Mouse (Mus musculus): Measurements from ENCODE around the gene Lix1l. TPM values are rescaled to one million over a fixed set of nuclear protein-coding genes. Genes with fewer than 3 reads are reported as not detected.

The Lix1l gene
- 6.7 and 7.2 TPM in 2 replicates for polyA plus RNA-seq (2016; fragmentation: Nextera tagmentation; extraction: Ambion mirVana)

DNA sequence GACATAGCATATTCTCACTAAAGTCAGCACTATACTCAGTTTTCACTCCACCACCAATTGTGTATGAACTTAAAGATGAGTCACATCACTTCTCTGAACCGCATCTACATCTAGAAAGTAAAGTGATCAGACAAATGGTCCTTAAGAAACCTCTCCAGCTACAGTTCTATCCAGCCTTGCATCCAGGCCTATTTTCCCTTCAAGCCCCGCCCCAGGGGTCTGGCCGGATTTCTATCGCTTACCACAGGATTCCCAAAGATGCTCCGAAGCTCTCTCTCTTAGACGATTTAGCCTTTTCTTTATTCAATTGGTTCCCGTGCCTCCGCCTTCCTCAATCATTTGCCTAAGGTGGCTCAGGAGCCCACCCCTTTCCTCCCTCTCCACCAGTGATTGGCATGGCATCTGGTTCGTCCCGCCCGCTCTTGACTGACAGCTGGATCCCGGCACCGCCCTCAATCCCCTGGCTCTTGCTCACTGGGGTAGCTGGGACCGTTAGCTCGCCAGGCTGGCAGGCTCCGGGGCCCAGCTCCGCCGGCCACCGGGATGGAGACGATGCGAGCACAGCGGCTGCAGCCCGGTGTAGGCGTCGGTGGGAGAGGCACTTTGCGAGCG, at the start of gene Lix1l:
Lix1l (plus strand) TSS at position 511 of the 612 bp plus-strand sequence.
- peaks cover 17% of the 10 kb centered on the region for H3K27me3 ChIP-seq (replicated peaks)
- peak; percentile 93 for ATAC-seq (ENCODE audit: low FRiP score, low read depth)
- H3K4me2 ChIP-seq (replicated peaks), result peak within 1 kb of the TSS; percentile 76
- H3K9ac ChIP-seq, result peak within 1 kb of the TSS; percentile 95
- WGBS, result 2% methylated on average over 27 of the region's 27 CpGs
- peak within 1 kb of the TSS; percentile 91 for H3K27ac ChIP-seq
- peaks cover 6% of the 10 kb centered on the region; the same call in 1 of the 2 replicates for H3K36me3 ChIP-seq
- peak within 1 kb of the TSS; percentile 86 for H3K4me3 ChIP-seq
- no peaks in the 10 kb centered on the region for H3K9me3 ChIP-seq
- H3K4me1 ChIP-seq, result peaks cover 82% of the 10 kb centered on the region

DNA sequence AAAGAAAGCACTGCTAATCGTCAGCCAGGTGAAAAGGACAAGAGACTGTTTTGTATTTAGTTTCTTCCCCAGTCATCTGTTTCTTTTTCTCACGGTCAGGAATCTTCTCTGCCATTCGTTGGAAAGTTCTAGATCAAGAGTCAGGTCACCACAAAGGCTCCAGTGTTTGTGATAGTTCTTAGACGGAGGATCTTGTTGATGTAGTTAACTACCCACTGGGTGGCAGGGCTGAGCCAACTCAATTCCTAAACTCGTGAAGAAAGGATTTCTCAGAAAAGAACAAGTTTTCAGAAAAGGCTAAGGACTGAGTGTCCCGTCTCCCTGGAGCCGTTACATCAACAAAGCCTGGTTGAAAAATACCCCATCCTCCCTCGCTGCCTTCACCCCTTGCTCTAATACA, 49.7 kb upstream of the Lix1l start:
- no peaks in the 10 kb centered on the region for H3K36me3 ChIP-seq
- H3K27ac ChIP-seq, result no peak overlapping the region
- 24% methylated on average over 8 of the region's 8 CpGs for WGBS

DNA sequence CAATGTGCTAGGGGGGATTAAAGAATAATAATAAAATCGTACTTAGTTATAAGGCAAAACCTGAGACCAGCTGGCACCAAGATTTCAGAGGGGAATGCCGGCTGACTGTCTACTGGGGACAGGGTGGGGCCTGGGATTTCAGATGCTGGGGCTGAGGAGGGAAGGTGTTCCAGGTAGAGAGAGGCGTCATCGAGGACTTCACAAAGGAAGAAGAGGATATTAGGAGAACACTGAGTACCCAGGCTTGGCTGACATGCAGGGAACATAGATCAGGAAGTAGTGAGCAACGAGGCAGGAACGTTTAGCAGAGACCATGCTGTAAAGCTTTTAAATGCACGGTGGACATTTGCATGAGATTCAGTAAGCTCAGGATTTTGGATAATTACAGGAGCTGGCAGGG, 49.1 kb upstream of the Lix1l start:
- H3K27ac ChIP-seq, result no peak overlapping the region
- H3K27me3 ChIP-seq (replicated peaks), result no peaks in the 10 kb centered on the region
- no peaks in the 10 kb centered on the region for H3K9me3 ChIP-seq
- no peak overlapping the region for H3K4me3 ChIP-seq
- no peak overlapping the region for H3K4me2 ChIP-seq (replicated peaks)
- H3K36me3 ChIP-seq, result no peaks in the 10 kb centered on the region
- ATAC-seq (ENCODE audit: low FRiP score, low read depth), result no peak
- WGBS, result 77% methylated on average over 7 of the region's 7 CpGs
- peaks cover 8% of the 10 kb centered on the region; the same call in 1 of the 2 replicates for H3K4me1 ChIP-seq
- no peak overlapping the region for H3K9ac ChIP-seq

More for the DNA sequence above, 49.7 kb upstream of the Lix1l start:
- Histone ChIP-seq H3K4me2 (replicated peaks) (no peak overlapping the region), H3K9ac (no peak overlapping the region), H3K27me3 (replicated peaks) (no peaks in the 10 kb centered on the region), H3K9me3 (no peaks in the 10 kb centered on the region), H3K4me1 (peaks cover 5% of the 10 kb centered on the region; the same call in 1 of the 2 replicates), H3K4me3 (no peak overlapping the region)
- no peak for ATAC-seq (ENCODE audit: low FRiP score, low read depth)

DNA sequence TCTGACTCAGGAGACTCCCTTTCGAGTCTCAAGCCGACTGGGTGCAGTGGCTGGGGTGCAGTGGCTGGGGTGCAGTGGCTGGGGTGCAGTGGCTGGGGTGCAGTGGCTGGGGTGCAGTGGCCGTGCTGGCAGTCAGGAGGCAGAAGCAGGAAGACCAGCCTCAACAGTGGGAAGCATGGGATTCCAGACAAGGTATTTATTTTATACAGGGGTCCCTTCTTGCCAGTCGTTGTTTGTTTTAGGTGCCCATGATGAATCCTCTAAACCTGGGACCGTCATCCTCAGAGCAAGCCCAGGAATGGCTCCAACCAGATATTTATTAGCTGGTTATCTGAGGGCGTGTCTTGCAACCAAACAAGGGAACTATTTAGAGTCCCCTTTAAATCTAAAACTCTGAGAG, 47.3 kb upstream of the Lix1l start:
- no peak overlapping the region for H3K4me2 ChIP-seq (replicated peaks)
- peaks cover 11% of the 10 kb centered on the region; the same call in 1 of the 2 replicates for H3K4me1 ChIP-seq
- WGBS, result 77% methylated on average over 6 of the region's 6 CpGs
- no peak overlapping the region for H3K27ac ChIP-seq
- ATAC-seq (ENCODE audit: low FRiP score, low read depth), result no peak
- no peaks in the 10 kb centered on the region for H3K36me3 ChIP-seq
- H3K4me3 ChIP-seq, result no peak overlapping the region
- no peak overlapping the region for H3K9ac ChIP-seq
- H3K9me3 ChIP-seq, result no peaks in the 10 kb centered on the region
- H3K27me3 ChIP-seq (replicated peaks), result no peaks in the 10 kb centered on the region

DNA sequence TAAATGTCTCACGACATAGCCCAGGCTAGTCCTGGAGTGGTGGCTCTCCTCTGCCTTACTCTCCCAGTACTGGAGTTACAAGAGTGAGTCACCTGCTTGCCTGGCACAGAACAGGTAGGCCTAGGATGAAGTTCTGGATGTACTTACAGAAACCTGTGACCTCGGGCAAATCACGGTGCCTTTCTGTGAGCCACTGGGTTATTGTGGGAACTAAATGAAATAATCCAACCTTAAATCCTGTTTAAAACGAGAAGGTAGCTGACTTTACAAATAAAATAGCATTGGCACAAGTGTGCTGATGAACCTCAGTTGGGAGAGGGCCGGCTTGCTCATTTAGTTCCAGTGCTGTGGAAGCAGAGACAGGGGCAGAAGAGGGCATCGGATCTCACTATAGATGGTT, 46.7 kb upstream of the Lix1l start:
- Histone ChIP-seq H3K4me1 (peaks cover 13% of the 10 kb centered on the region), H3K27ac (no peak overlapping the region), H3K4me3 (no peak overlapping the region), H3K9me3 (no peaks in the 10 kb centered on the region), H3K4me2 (replicated peaks) (no peak overlapping the region), H3K9ac (no peak overlapping the region), H3K36me3 (peaks cover under 1% of the 10 kb centered on the region; the same call in 1 of the 2 replicates), H3K27me3 (replicated peaks) (no peaks in the 10 kb centered on the region)
- ATAC-seq (ENCODE audit: low FRiP score, low read depth), result no peak
- 86% methylated on average over 6 of the region's 6 CpGs for WGBS

DNA sequence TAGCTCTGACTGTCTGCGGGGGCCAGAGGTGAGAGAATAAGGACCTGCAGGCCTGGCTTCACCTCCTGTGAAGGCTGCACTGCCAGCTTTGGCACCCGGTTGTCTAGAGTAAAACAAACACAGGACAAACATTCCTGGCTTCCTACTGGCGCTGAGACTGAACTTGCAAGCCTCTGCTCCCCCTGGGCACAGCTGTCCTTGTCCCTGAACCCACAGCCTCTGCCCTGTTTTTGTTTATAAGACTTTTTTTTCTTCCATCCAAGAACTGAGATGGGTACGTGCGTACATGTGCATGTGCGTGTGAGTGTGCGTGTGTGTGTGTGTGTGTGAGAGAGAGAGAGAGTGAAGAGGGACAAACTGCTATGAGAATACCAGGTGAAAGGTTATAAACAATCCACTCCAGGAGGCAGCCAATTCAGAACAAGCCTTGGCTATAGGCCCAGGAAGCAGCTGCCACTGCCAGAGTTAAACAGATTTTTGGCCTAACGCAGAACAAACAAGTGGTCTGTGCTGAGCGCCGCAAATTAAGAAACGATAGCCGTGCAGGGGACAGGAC, 45.8 kb upstream of the Lix1l start:
- Histone ChIP-seq H3K27me3 (replicated peaks) (no peaks in the 10 kb centered on the region), H3K36me3 (peaks cover 9% of the 10 kb centered on the region), H3K9me3 (no peaks in the 10 kb centered on the region), H3K9ac (no peak overlapping the region), H3K4me1 (peaks cover 21% of the 10 kb centered on the region), H3K27ac (0 out of 2 replicates have a peak overlapping the region, but pooled peaks have one; percentile 20), H3K4me2 (replicated peaks) (peak overlapping the region; percentile 2; the same call in 1 of the 2 replicates), H3K4me3 (no peak overlapping the region)
- 36% methylated on average over 12 of the region's 12 CpGs for WGBS
- ATAC-seq (ENCODE audit: low FRiP score, low read depth), result no peak

DNA sequence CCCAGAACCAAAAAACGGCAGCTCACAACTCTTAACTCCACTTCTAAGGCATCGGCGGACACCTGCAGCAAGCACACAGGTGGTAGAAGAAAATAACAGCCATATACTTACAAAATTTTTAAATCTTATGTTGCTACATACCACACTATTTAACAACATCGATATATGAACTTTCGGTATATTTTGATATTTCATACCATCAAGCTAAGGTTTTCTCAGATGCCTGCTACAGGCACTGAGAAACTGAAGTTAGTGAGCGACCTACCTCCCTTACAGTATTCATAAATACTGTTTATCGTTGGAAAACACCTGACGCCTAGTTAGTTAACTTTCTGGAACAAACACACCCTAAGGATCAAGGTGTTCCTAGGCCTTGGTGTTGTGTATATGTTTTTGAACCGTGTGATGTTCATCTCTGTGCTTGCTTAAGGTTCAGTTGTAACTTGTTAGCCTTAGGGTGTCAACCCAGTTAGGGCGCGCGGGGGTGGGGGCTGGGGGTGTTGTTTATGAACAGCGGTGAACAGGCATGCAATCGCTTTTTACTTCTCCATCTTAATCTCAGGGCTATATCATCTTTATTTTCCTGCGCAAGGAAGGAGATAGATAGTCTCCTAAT, 44.8 kb upstream of the Lix1l start:
- Histone ChIP-seq H3K4me1 (peaks cover 31% of the 10 kb centered on the region), H3K4me3 (no peak overlapping the region), H3K9me3 (no peaks in the 10 kb centered on the region), H3K4me2 (replicated peaks) (peak overlapping the region; percentile 85), H3K36me3 (peaks cover 19% of the 10 kb centered on the region), H3K27me3 (replicated peaks) (no peaks in the 10 kb centered on the region), H3K9ac (no peak overlapping the region), H3K27ac (0 out of 2 replicates have a peak overlapping the region, but pooled peaks have one; percentile 9)
- ATAC-seq (ENCODE audit: low FRiP score, low read depth), result no peak
- 86% methylated on average over 15 of the region's 15 CpGs for WGBS

DNA sequence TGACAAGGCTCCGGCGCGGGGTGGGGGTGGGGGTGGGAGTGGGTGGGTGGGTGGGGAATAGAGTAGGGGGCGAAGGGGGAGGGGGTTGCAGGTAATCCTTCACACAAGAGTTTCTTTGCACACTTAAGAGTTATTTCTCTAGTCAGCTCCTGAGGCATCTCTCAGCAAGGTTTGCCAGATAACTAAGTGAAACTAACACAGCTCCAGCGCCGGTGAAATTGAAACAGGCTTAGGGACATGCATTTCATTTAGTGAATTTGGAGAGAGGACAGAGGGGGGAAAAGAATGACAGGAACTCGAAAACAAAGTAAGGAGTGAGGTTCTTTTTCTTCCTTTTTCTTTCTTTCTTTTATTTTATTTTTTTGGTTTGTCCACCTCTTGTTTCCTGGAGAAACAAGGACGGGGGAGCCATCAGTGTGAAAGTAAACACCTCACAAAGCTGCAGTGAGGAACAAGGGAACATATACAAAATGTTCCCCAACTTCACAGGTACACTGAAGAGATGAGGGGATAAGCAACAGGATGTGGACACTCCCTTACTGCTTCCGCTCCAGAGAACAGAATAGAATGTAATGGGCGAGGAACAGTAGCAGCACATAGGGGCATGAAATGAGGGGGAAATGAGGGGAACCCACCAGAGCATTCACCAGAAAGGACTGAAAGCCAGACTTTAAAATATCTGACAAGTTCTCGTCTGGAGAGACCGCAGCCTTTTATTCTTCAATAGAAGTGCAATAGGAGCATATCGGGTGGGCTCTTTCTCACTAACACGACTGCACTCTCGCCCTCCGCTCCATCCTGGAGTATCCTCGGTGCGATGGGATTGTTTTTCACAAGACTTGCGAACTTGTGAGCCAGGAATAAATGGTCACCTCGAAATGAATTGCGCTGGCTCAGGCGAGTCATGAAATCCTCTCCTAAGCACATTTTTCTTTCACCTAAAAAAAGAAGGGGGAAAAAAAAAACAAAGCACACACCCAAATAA, 44.0 kb upstream of the Lix1l start:
- Histone ChIP-seq H3K9ac (peak overlapping the region; percentile 52), H3K27ac (0 out of 2 replicates have a peak overlapping the region, but pooled peaks have one; percentile 20), H3K36me3 (peaks cover 23% of the 10 kb centered on the region), H3K4me2 (replicated peaks) (peak overlapping the region; percentile 85), H3K4me3 (peak overlapping the region; percentile 61), H3K27me3 (replicated peaks) (no peaks in the 10 kb centered on the region), H3K4me1 (peaks cover 37% of the 10 kb centered on the region), H3K9me3 (no peaks in the 10 kb centered on the region)
- ATAC-seq (ENCODE audit: low FRiP score, low read depth), result no peak
- 10% methylated on average over 22 of the region's 22 CpGs for WGBS

DNA sequence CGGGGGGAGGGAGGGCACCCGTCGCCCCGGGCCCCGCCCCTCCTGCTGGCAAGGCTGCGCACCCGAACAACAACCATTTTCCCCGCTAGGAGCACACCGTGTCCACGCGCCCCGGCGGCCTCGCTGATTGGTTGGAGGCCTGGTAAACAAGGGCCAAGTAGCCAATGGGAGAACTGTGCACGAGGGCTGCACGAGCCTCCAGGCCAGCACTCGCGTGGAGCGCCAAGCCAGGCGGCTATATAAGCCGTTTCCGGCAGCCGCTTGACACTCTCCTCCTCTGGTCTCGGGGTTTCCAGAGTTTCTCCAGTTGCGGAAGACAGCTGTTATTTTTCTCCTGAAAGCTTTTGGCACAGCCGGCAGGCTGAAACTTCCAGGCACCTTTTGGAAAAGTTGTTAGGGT, 43.3 kb upstream of the Lix1l start, which contains the start of gene Txnip:
Txnip (plus strand) TSS at position 264 of the 400 bp plus-strand sequence.
- Histone ChIP-seq H3K27ac (0 out of 2 replicates have a peak within 1 kb of the TSS, but pooled peaks have one; percentile 20), H3K4me1 (peaks cover 41% of the 10 kb centered on the region), H3K4me2 (replicated peaks) (peak within 1 kb of the TSS; percentile 85), H3K4me3 (peak within 1 kb of the TSS; percentile 61), H3K27me3 (replicated peaks) (no peaks in the 10 kb centered on the region), H3K9ac (peak within 1 kb of the TSS; percentile 74), H3K36me3 (peaks cover 23% of the 10 kb centered on the region), H3K9me3 (no peaks in the 10 kb centered on the region)
- under 1% methylated on average over 26 of the region's 26 CpGs for WGBS
- peak; percentile 100 for ATAC-seq (ENCODE audit: low FRiP score, low read depth)

DNA sequence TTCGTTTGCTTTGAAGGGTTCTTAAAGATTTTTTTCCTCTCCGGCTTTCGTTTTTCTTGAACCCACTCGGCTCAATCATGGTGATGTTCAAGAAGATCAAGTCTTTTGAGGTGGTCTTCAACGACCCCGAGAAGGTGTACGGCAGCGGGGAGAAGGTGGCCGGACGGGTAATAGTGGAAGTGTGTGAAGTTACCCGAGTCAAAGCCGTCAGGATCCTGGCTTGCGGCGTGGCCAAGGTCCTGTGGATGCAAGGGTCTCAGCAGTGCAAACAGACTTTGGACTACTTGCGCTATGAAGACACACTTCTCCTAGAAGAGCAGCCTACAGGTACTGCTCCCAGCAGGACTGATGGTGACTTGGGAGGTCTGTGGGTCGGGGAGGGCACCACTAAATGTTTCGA, 42.8 kb upstream of the Lix1l start:
- peak overlapping the region; percentile 85 for H3K4me2 ChIP-seq (replicated peaks)
- H3K27me3 ChIP-seq (replicated peaks), result no peaks in the 10 kb centered on the region
- no peak overlapping the region for H3K27ac ChIP-seq
- H3K4me3 ChIP-seq, result peak overlapping the region; percentile 61
- H3K36me3 ChIP-seq, result peaks cover 23% of the 10 kb centered on the region
- H3K4me1 ChIP-seq, result peaks cover 41% of the 10 kb centered on the region
- peak overlapping the region; percentile 74 for H3K9ac ChIP-seq
- no peaks in the 10 kb centered on the region for H3K9me3 ChIP-seq
- no peak for ATAC-seq (ENCODE audit: low FRiP score, low read depth)
- WGBS, result under 1% methylated on average over 17 of the region's 17 CpGs

DNA sequence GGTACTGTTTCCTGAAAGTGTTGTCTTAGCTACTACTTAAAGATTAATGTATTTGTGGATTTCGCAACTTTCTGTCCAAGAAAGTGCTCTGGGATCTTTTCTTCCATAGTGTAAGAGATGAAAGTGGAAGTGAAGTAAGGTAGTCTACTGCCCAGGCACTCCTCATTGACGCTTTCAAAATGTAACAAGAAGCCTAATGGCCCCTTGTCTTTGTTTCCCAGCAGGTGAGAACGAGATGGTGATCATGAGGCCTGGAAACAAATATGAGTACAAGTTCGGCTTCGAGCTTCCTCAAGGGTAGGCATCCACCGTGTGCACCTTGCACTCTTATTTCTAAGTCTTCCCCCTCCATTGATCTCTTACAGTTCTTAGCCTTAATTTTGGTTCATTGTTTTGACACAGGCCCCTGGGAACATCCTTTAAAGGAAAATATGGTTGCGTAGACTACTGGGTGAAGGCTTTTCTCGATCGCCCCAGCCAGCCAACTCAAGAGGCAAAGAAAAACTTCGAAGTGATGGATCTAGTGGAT, 42.2 kb upstream of the Lix1l start:
- H3K4me1 ChIP-seq, result peaks cover 41% of the 10 kb centered on the region
- H3K27ac ChIP-seq, result no peak overlapping the region

More for the DNA sequence above, 42.2 kb upstream of the Lix1l start:
- 44% methylated on average over 10 of the region's 10 CpGs for WGBS
- ATAC-seq (ENCODE audit: low FRiP score, low read depth), result no peak
- Histone ChIP-seq H3K9ac (peak overlapping the region; percentile 74), H3K27me3 (replicated peaks) (no peaks in the 10 kb centered on the region), H3K4me2 (replicated peaks) (peak overlapping the region; percentile 85), H3K9me3 (no peaks in the 10 kb centered on the region), H3K4me3 (peak overlapping the region; percentile 61), H3K36me3 (peaks cover 23% of the 10 kb centered on the region)

Measured in neural tube, embryonic 12.5 days (tissue).